Mouse (Mus musculus) layer of hippocampus, adult 18-20 months (tissue): ENCODE results near the gene Cd68. TPM values are rescaled to one million over a fixed set of nuclear protein-coding genes. Genes with fewer than 3 reads are reported as not detected.
"Not testable (repeated sequence)": the region's sequence is repeated elsewhere in the genome, so short reads cannot be mapped to it uniquely, and the experiment has no call there.

ENCODE experiments used
- DNase-seq, 2 experiments: peaks; one replicate each; pipeline ENCODE4 v3.0.0; 2022; ENCODE audit warnings: low spot score in 2 of 2
- microRNA-seq, 2 experiments: library from miRNA; unstranded; fragments of <30 nt; microRNA quantifications; one replicate each; pipeline ENCODE4 v1.2.0; 2021
- total RNA-seq, 2 experiments: library from RNA; stranded (reverse); gene quantifications; 2 replicates each; pipeline ENCODE4 v1.2.3; 2021

The Cd68 gene
- total RNA-seq, 2 experiments from 2014 or later = 13.1 to 13.8 TPM

DNA sequence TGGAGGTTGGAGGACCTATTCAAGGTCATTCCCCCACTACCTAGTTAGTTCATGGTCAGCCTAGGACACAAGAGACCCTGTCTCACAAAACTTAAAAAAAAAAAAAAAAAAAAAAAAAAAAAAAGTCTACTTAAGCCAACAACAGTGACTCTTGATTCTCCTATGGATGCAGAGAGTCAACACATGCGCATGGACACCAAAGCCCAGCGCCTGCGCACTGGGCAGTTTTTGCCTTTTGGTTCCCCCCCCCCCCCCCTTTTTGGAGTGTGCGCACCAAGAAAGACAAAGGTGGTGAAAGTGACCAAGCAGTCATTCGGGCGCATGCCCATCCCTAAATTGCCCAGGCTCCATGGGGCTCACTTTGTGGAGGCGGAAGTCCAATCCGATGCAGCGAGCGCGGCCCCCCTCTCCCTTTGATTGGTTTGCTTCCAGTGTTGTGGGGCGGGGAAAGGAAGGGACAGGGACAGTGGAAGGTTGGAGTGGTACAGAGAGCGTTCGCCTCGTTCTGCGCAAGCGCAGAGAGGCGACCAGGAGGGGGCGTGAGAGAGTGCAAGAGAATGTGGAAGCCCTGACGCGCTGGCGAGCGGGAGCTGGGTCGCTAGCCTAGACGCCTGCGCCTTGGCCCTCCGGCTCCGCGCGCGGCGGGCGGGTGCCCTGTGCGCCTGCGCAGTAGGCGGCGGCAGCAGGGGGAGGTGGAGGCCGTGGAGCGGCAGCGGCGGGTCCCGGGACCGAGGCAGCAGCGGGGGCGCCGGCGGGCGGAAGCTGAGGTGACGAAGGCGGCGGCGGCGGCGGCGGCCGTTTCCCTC, 33.5 kb downstream of the Cd68 start, which contains the start of gene Fxr2:
Gene Fxr2, plus strand, starts transcription at position 707 of the 806 bp plus-strand sequence.
- DNase-seq = peak; percentile 100

DNA sequence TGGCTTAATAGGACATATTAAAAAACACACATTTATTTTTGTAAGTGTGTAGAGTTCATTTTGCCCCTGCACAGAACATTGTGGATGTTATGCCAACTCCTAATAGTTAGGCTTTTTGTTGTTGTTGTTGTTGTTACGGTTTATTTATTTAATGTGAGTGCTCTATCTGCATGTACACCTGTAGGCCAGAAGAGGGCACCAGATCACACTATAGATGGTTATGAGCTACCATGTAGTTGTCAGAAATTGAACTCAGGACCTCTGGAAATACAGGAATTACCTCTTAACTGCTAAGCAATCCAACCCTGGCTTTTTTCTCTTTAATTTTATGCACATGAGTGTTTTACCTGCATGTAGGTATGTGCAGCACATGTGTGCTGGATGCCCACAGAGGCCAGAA, 36.2 kb downstream of the Cd68 start:
- no peak for DNase-seq

DNA sequence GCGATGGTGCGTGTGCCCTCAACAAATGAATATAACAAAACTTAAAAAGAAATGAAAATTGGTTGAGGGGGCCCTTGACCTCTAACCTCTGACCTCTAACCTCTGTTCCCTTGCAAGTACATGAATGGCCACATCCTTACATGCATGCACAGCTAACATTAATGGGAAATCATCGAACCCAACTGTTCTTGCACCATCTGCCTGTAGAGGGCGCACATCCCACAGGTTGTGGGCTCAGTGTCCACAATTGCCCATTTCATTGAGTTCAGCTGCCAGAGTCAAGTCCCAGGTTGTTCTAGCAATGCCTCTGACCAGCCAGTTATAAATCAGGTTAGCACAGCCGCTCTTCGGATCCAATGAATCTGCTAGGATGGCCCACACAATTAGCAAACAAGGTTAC, 37.7 kb downstream of the Cd68 start:
- DNase-seq = peak in 1 of 2 experiments; percentile 74

DNA sequence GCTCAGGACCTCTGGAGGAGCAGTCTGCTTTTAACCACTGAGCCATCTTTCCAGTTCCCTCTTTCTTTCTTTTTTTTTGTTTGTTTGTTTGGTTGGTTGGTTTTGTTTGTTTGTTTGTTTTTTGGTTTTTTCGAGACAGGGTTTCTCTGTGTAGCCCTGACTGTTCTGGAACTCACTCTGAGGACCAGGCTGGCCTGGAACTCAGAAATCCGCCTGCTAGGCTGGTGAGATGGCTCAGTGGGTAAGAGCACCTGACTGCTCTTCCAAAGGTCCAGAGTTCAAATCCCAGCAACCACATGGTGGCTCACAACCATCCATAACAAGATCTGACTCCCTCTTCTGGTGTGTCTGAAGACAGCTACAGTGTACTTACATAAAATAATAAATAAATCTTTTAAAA, 41.6 kb downstream of the Cd68 start:
- DNase-seq = not testable (repeated sequence)

DNA sequence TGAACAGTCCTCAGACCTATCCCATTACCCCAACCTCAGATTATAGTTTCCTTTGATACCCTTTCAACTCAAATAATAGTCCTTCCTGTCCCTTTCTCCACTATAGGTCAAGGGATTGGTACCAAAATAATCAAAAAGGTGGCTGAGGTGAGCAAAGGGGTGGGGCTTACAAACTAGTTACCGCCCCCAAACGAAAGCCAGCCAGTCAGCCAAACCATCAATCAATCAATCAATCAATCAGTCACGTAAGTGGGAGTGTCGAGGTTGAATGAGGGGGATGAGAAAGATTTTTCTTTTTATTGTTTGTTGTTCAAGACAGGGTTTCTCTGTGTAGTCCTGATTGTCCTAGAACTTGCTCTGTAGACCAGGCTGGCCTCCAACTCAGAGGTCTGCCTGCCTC, 42.9 kb downstream of the Cd68 start:
- no peak for DNase-seq

DNA sequence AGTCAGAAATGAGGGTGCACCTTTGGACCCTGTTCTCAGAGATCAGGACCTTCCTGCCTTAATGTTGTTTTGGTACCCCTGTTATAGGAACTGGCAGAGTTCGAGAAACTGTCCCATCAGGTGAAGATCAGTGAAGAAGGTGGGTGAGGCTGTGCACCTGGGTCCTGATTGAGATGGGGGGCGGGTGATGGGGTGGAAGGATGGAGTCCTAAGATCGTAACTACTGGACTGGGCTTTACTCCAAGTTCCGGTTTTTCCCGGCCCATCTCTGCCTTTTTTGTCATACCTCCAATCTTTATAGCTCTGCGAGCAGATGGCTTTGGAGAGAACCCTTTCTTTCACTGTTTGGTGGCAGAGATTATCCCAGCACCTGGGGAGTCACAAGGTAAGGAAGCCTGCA, 43.5 kb downstream of the Cd68 start:
- DNase-seq = no peak

DNA sequence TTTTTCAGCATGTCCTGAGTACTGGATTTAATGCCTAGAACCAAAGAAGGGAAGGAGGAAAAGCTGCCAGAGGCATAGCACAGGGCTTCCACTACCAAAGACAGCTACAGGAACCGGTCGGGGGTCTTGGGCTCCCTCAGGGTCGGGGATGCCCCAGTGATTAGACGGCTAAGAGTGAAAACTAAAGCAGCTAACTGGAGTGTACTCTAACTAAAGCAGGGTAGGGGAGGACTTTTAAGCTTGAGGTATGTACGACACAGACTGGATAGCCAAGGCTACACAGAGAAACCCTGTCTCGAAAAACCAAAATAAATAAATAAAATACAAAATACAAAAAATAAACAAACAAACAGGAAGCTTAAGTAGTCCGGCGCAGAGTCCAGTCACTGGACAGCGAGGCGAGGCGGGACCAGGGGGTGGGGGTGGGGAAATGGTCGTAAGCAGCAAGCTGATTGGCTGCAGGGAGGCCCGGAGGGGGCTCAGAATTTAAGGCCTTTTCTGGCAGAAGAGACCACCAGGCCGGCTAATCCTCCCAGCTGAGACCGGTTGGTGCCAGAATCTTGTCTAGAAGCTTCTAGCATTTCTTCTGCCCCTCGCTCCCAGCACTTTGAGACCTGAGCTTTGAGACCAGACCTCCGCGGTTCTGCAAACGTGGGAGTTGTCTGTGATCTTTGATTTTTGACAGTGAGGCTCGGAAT, 44.2 kb downstream of the Cd68 start, which contains the start of gene Sat2:
Gene Sat2, plus strand, starts transcription at position 454 of the 698 bp plus-strand sequence.
- peak in 1 of 2 experiments; percentile 54 for DNase-seq

DNA sequence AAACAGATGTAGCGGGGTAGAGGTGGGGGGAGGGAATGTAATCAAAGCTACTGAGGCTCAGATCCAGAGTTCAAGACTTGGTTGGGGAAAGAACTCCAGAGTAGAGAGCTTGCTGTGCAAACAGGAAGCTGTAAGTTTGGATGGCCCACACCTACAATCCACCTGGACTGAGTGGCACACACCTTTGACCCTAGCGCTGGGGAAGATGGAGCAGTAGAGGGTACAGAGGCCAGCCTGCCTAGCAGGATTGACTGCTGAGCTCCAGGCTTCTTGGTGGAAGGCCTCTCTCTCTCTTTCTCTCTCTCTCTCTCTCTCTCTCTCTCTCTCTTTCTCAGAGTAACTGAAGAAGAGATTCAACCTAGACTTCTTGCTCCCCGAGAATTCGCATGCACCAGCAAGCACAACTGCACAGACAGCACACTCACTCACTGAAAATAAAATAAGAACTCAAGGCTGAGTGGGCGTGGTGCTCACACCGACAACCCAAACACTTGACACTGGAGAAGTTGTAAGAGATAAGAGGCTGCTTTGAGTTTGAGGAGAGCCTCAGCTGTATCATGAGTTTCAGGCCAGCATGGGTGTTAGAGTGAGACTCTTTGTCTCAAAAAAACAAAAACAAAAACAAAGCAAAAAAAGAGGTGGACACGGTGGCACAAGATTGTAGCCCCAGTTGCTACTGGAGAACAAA, 45.4 kb downstream of the Cd68 start:
- no peak for DNase-seq

DNA sequence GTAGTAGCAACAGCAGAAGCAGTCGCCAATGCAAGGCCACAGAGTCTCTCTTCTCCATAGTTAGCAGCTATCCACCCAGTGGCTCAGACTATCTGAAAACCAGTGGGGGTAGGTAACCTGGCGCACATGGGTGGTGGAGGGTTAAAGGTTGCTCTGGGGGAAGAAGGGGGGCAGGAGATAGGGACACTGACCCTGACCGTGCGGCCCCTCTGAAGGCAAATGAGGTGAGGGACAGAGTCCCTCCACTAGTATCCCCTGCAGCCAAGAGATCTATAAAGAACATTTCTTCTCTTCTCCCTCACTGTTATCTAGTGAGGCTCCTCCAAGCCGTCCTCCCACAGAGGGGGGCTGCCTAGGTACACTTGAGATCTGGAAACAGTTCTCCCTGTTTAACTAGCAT, 48.1 kb downstream of the Cd68 start, which contains the start of gene Shbg:
Gene Shbg, minus strand, starts transcription at position 101 of the 400 bp plus-strand sequence.
- no peak for DNase-seq

DNA sequence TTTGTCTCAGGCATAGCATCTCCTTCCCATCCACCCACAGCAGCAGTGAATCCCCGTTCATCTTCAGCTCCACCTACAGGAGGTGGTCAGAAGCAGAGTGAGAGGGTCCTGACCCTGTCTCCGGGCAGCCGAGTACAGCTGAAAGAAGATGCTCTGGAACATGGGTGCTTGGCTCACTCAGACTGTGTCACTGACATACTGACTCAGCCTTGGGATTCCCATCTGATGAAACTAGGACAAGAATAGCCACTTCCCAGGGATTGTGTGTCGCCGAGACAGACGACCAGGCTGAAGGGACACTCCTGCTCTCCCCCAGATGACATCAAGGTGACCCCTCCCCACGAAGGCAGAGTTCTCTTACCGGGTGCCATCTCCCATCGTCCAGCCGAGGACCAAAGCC, 49.2 kb downstream of the Cd68 start:
- no peak for DNase-seq

DNA sequence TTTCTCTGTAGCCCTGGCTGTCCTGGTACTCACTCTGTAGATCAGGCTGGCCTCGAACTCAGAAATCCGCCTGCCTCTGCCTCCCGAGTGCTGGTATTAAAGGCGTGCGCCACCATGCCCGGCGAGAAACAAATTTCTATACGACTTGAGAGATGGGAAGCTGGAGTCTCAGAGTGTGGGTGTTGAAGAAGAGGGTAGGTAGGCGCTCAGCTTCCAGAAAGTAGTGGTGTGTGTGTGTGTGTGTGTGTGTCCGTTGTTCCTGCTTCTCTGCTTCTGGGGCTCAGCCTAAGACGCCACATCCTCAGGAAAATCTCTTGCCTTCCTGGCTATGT, 51.7 kb downstream of the Cd68 start:
- DNase-seq = not testable (repeated sequence)

Small RNA genes lying within 50 kb of the gene (microRNA-seq; reads per million reads assigned to microRNA genes)
- gene Mir1934 (4.5 to 5.2 reads per million in 2 experiments), gene Mir467f (0 reads per million in 2 experiments)

Other genes starting within 250 kb of the Cd68 start
- 1 to 10 TPM; 3.9 to 4.3 TPM for gene Dnah2, start 117.0 kb downstream of the Cd68 start, total RNA-seq
- gene Efnb3, start 105.9 kb downstream of the Cd68 start, total RNA-seq = 100 to 1,000 TPM; 126 to 137 TPM
- gene Wrap53, start 85.9 kb downstream of the Cd68 start, total RNA-seq = 10 to 100 TPM; 14.3 to 14.8 TPM
- gene Trp53, start 85.8 kb downstream of the Cd68 start, total RNA-seq = 10 to 100 TPM; 25.5 to 26.9 TPM
- 100 to 1,000 TPM; 402 to 407 TPM for gene Atp1b2, start 60.2 kb downstream of the Cd68 start, total RNA-seq
- gene Shbg, start 48.2 kb downstream of the Cd68 start, total RNA-seq = not detected
- gene Sat2, start 44.1 kb downstream of the Cd68 start, total RNA-seq = 10 to 100 TPM in 1 of 2 experiments, 1 to 10 TPM in 1; 9.5 to 12.1 TPM
- gene Fxr2, start 33.2 kb downstream of the Cd68 start, total RNA-seq = 100 to 1,000 TPM; 139 to 142 TPM
- not detected for gene Sox15, start 10.8 kb downstream of the Cd68 start, total RNA-seq
- gene Mpdu1, start 3.5 kb downstream of the Cd68 start, total RNA-seq = 10 to 100 TPM; 56.2 to 60.3 TPM
- 100 to 1,000 TPM; 325 to 357 TPM for gene Eif4a1, start 6.3 kb upstream of the Cd68 start, total RNA-seq
- gene Senp3, start 15.9 kb upstream of the Cd68 start, total RNA-seq = 10 to 100 TPM; 96.1 to 97.5 TPM
- gene Tnfsf13, start 19.6 kb upstream of the Cd68 start, total RNA-seq = 1 to 10 TPM; 1.9 to 2.0 TPM
- gene Tnfsf12, start 29.7 kb upstream of the Cd68 start, total RNA-seq = 10 to 100 TPM; 11.4 to 12.4 TPM
- gene Tnfsfm13, start 29.9 kb upstream of the Cd68 start, total RNA-seq = 1 to 10 TPM; 1.2 to 1.6 TPM
- gene Polr2a, start 92.5 kb upstream of the Cd68 start, total RNA-seq = 10 to 100 TPM; 55.6 to 55.9 TPM
- not detected for gene Slc35g3, start 95.8 kb upstream of the Cd68 start, total RNA-seq
- gene Zbtb4, start 99.8 kb upstream of the Cd68 start, total RNA-seq = 100 to 1,000 TPM; 147 to 152 TPM
- 1 to 10 TPM in 1 of 2 experiments, under 1 TPM in 1; 0.52 to 1.0 TPM for gene Chrnb1, start 129.8 kb upstream of the Cd68 start, total RNA-seq
- 10 to 100 TPM; 27.4 to 27.6 TPM for gene Fgf11, start 135.7 kb upstream of the Cd68 start, total RNA-seq
- gene Tmem102, start 139.5 kb upstream of the Cd68 start, total RNA-seq = not detected
- gene Gm39566, start 149.1 kb upstream of the Cd68 start, total RNA-seq = not detected
- not detected for gene Spem2, start 152.3 kb upstream of the Cd68 start, total RNA-seq
- under 1 TPM in 1 of 2 experiments, not detected in 1; 0.62 TPM for gene Spem1, start 156.0 kb upstream of the Cd68 start, total RNA-seq
- gene Nlgn2, start 171.6 kb upstream of the Cd68 start, total RNA-seq = 100 to 1,000 TPM; 191 to 196 TPM
- gene Tmem256, start 172.4 kb upstream of the Cd68 start, total RNA-seq = 100 to 1,000 TPM; 110 to 117 TPM
- gene Plscr3, start 180.2 kb upstream of the Cd68 start, total RNA-seq = 10 to 100 TPM; 15.9 to 16.1 TPM
- not detected for gene Tnk1, start 192.6 kb upstream of the Cd68 start, total RNA-seq
- not detected for gene Tmem95, start 211.9 kb upstream of the Cd68 start, total RNA-seq
- gene Kctd11, start 215.3 kb upstream of the Cd68 start, total RNA-seq = 1 to 10 TPM; 1.3 to 1.4 TPM
- not detected for gene Acap1, start 229.4 kb upstream of the Cd68 start, total RNA-seq
- gene 2810408A11Rik, start 234.8 kb upstream of the Cd68 start, total RNA-seq = under 1 TPM; 0.17 to 0.58 TPM
- 100 to 1,000 TPM; 108 to 114 TPM for gene Neurl4, start 234.9 kb upstream of the Cd68 start, total RNA-seq
- 10 to 100 TPM; 35.7 to 36.1 TPM for gene Gps2, start 247.7 kb upstream of the Cd68 start, total RNA-seq